Mouse (Mus musculus) lung, adult 2 months (tissue): ENCODE results near the gene Hira.

Experiments
- CTCF ChIP-seq: fragments of 200-500 bp; IDR thresholded peaks from 2 replicates; pipeline ENCODE4 v1.5.1; 2011; ENCODE audit warnings: mild to moderate bottlenecking, low read length, control low read depth; ENCODE audit not compliant: insufficient read depth
- POLR2A ChIP-seq: fragments of 200-500 bp; IDR thresholded peaks from 2 replicates; pipeline ENCODE4 v1.6.1; 2011; ENCODE audit warnings: low read depth, mild to moderate bottlenecking, control low read depth, low read length, borderline replicate concordance; ENCODE audit errors: extremely low read depth

DNA sequence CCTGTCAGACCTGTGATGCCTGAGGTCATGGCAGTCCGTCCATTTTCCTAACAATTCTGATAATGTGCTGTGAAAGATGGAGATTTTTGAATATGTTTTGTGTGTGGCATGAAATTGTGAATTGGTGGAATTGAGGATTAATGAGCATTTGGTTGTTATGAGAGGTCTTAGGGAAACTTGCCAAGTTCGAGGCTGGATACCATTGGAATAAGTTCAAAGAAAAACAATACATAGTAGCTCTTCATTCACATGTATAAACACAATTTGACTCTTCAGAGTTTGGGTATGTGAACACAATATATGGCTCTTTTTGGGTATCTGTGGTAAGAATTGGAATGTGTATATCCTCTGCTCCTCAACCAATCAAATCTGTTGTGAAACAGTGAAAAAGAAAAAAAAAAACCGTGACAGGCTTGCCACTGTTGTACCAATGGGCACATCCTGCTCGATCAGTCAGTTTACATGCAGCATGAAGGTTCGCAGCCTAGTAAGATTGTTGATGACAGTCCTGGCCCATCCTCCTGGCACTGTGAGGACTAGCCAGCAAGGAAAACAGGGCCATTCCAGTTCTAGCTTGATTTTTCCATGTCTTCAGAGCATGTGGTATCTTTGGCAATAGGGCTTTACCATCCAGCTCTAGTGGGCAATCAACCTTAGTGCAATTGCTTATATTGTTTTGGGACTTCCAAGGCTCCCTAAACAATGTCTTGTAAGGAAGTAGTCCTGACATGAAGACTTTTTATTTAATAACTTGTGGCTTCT is 61.7 kb downstream of the Hira start:
- TF ChIP-seq CTCF (no peak), POLR2A (no peak)
